Mouse (Mus musculus): ENCODE measurements around the gene Tenm4.

Tenm4 gene

GRCm38 (mm10) chr7:96811691-96812090, 640.6 kb downstream of the Tenm4 start:
- DNase-seq (ENCODE audit: low read depth) = no peak

- DNase-seq (ENCODE audit: low read depth) = no peak
These were observed 642.0 kb downstream of the Tenm4 start for GRCm38 (mm10) chr7:96813036-96813435.

DNA sequence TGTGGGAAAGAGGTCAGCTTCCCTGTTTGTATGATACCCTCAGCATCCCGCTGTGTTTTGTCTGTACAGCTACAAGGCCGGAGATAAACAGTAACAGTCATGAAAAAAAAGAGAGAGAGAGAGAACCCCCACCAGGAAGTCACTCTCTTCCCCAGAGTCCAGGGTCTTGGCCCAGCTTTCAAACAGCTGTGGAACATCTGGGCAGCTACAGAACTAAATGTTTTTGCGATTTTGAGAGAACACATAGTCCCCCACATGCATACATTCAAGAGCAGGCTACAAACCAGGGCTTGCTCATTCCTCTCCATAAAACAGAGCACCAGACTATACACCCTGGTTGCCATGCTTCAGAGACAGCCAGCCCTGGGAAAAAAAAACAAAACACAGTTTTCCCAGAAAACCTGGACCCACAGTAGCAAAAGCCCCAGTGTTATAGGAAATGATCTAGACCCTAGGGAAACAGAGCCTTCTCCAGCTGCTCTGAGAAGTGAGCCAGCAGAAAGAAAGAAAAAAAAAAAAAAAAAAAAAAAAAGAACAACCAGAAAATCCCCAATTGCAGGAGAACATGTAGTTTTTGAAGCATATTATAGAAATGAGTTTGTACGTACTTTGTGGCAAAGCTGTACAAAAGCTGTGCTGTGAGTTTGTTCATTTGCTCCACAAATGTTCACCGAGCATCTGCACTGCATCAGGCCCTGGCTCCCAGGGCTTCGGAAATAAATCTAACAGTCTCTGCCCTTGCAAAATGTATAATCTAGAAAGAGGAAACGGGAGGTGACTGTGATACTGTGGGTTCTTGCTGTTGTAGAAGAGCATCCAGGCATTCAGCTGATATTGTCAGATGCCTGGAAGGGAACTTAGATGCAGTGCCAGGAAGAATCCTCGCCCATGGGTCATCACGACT, 642.7 kb downstream of the Tenm4 start:
- DNase-seq (ENCODE audit: low read depth) = no peak

DNA sequence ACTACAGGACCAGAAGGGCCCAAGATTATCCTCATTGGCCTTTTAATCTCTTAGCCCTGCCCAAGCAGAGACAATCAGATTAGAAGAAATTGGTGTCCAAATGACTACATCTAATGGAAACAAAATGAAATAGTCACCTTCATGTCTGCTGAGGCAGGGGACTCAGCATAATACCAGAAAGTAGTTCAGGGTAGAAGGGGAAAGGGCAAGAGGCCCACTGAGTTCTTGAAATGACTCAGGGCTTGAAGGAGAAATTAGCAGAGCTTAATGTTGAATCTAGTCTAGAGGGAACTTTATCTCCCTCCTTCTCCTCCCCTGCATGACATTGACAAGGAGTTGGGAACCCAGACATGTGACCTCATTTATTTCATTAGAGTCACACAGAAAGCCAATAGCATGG, 643.5 kb downstream of the Tenm4 start:
- no peak for DNase-seq (ENCODE audit: low read depth)

GRCm38 (mm10) chr7:96817030-96817674, 646.1 kb downstream of the Tenm4 start:
- peak; percentile 18 for DNase-seq (ENCODE audit: low read depth)

- DNase-seq (ENCODE audit: low read depth) = no peak
These were observed 647.3 kb downstream of the Tenm4 start for GRCm38 (mm10) chr7:96818236-96818916.

DNA sequence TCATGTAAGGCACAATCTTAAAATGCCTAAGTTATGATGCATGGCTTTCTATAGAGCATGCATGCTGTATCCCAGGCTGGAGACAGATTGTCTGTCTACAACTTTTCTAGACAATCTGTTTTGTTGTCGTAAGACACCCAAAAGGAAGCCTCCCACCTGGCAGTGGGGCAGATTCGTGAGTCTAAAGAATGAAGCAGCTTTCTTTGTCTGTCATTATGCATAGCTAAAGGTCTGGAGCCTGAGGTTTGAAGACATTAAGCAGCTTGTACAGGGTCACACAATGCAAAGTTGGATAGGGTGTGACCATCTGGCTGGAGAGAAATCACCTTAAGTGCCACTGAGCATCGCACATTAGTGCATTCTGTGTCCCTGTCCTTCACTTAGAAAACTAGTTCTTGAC, 648.5 kb downstream of the Tenm4 start:
- no peak for DNase-seq (ENCODE audit: low read depth)

GRCm38 (mm10) chr7:96820343-96820742, 649.3 kb downstream of the Tenm4 start:
- DNase-seq (ENCODE audit: low read depth) = no peak

- no peak for DNase-seq (ENCODE audit: low read depth)
These were observed 655.1 kb downstream of the Tenm4 start for GRCm38 (mm10) chr7:96826101-96826500.

- DNase-seq (ENCODE audit: low read depth) = no peak
These were observed 655.6 kb downstream of the Tenm4 start for GRCm38 (mm10) chr7:96826672-96827071.

GRCm38 (mm10) chr7:96832551-96832950, 661.5 kb downstream of the Tenm4 start:
- DNase-seq (ENCODE audit: low read depth) = no peak

GRCm38 (mm10) chr7:96833012-96833411, 662.0 kb downstream of the Tenm4 start:
- no peak for DNase-seq (ENCODE audit: low read depth)

DNA sequence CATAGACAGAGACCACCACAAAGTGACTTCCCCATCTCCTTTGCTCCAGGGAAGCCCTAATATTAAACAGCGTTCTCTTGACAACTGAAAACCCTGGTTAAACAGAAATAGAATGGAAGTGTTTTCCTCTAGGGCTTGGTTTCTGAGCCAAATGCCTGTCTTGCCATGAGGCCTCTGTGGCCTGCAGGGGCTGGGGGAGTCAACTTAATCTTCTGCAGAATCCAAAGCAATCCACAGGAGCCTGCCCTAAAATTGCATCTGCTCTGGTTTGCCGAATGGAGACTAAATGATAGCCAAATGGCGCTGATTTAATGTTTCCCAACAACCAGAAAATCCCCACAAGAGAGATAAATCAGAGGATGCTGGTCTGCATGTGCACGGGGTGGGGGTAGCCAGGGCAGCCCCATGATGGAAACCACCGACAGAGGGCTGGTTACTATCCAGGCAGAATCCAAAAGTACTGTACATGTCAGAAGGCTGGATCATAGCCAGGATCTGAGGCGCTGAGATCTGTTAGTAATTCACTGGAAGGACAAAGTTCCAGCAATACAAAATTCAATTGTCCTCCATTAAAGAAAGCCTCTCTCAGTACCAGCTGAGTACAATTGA, 663.7 kb downstream of the Tenm4 start:
- peak; percentile 12 for DNase-seq (ENCODE audit: low read depth)

GRCm38 (mm10) chr7:96835313-96835712, 664.3 kb downstream of the Tenm4 start:
- DNase-seq (ENCODE audit: low read depth) = no peak

GRCm38 (mm10) chr7:96838271-96838841, 667.3 kb downstream of the Tenm4 start:
- no peak for DNase-seq (ENCODE audit: low read depth)

GRCm38 (mm10) chr7:96838926-96839325, 667.9 kb downstream of the Tenm4 start:
- no peak for DNase-seq (ENCODE audit: low read depth)

GRCm38 (mm10) chr7:96839586-96839985, 668.5 kb downstream of the Tenm4 start:
- no peak for DNase-seq (ENCODE audit: low read depth)

DNA sequence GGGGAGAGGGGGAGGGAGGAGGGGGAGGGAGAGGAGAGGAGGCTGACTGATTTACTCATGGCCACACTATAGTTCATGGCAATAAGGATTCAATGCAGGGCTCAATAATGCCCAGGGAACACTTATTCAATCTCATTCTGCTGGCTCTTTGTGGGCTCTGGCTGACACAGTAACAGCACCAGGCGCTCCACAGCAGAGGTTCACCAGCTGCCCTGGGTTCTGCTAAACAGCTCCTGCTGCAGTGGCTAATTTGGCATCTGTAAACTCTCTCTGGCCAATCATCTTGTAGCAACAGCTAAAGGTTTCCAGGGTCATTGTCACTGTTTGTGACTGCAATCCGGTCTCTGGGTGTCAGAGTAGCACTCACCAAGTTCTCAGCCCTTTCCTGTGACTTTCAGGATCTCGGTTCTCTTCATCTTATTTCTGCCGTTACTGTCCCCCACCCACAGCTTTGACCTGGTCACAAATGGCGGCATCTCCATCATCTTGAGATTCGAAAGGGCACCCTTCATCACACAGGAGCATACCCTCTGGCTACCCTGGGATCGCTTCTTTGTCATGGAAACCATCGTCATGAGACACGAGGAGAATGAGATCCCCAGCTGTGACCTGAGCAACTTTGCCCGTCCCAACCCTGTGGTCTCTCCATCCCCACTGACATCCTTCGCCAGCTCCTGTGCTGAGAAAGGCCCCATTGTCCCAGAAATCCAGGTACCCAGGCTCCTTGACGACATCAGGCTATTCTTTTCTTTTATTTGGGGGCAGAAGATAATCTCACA, 671.6 kb downstream of the Tenm4 start:
- no peak for DNase-seq (ENCODE audit: low read depth)

DNA sequence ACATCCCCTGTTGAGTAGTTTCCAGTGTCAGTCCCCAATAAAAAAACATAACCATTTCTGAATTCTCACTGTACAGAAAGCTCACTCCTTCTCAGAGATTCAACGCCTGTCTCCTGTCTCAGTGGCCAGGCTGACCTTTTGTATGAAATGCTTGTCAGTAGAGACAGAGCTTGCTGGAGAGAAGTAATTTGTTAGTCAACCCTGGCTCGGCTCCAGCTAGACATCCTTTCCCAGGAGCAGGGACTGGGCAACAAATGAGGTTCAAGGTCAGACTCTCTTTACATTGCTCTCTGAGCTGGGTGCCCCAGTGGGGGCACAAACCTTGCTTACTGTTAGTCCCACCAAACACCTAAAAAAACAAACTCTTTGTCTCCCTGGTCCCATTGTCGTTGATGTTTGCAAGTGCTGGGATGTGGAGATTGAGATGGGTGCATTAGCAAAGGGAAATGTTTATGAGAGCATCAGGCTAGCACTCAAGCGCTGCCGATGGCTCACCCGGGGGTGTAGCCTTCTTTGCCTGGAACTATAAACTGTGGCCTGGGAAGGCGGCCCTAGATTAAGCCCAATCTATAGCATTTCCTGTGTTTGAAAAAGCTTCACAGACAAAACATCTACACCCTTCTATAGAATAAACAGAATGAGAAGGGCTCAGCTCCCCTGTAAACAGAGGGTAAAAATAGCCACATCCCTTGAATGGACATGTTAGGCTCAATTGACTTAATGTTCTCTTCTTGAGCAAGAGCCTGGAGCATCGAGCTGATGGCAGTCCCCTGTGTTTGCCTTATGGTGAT, 673.3 kb downstream of the Tenm4 start:
- DNase-seq (ENCODE audit: low read depth) = no peak

DNA sequence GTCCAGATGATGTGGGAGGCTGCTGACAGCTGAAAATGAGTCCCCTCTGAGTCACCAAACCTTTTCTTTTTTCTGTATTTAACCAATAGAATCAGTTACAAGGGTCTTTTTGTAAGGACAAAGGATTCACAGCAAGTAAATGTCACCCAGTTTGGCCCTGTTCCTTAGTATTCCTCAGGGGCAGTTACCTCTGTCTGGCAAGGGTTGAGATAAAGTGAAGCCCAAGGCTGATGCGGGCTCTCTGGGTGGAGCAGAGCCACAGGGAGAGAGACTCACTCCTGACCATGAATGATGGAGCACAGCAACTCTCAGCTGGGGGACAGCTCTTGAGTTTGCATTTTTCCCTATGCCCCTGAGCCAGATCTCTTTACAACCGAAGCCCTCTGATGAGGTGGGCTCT, 681.7 kb downstream of the Tenm4 start:
- no peak for DNase-seq (ENCODE audit: low read depth)
